ENCODE assay signal across 24 mouse cellular contexts in genomic region chr15:92676096-92676495, GRCm38 (mm10).
DNase-seq lines count a peak whose midpoint lies in the region; ATAC-seq and TF ChIP-seq lines count a peak whose summit lies in the region.
"Had no signal": no experiment of that assay in that cellular context is flagged by ENCODE, and none has a peak within 500 bp of the region (broad histone marks: within the 10 kb centered on the region; RNA-seq: fewer than 3 reads in every experiment).

No protein-coding gene starts in this region.

- no peak for ATAC-seq in liver, embryonic 11.5 days (replicated peaks; ENCODE audit: low FRiP score)
- ATAC-seq: activated CD4-positive, CD25-positive, alpha-beta regulatory T cell, adult 4 months; CD4-positive, CD25-positive, alpha-beta regulatory T cell, adult 4 months; Patski had no signal

- no peak for TF ChIP-seq POLR2A in embryonic fibroblast, embryonic 13.5 days (IDR thresholded peaks at IDR 0.05; ENCODE audit: low read depth, low read length)

- peak overlapping the region; percentile 81; the same call in 1 of the 2 replicates for H3K27ac ChIP-seq in embryonic fibroblast, embryonic 13.5 days (ENCODE audit: insufficient read depth, low read length)
- no peak overlapping the region for H3K27ac ChIP-seq in liver, embryonic 11.5 days (ENCODE audit: low read depth, low read length)
- H3K27ac ChIP-seq in heart, embryonic 10.5 days = no peak overlapping the region

- H3K9me3 ChIP-seq in liver, embryonic 11.5 days (ENCODE audit: control insufficient read depth, low read length) = no peaks in the 10 kb centered on the region
- no peaks in the 10 kb centered on the region for H3K9me3 ChIP-seq in heart, embryonic 10.5 days

- no peaks in the 10 kb centered on the region for H3K27me3 ChIP-seq in liver, embryonic 11.5 days (replicated peaks; ENCODE audit: control insufficient read depth, insufficient read depth, low read length)
- no peaks in the 10 kb centered on the region for H3K27me3 ChIP-seq in heart, embryonic 10.5 days (ENCODE audit: insufficient read depth, poor library complexity, severe bottlenecking)
- H3K27me3 ChIP-seq: CH12.LX, Patski had no signal

- no peak overlapping the region for H3K9ac ChIP-seq in liver, embryonic 11.5 days (ENCODE audit: low read depth, low read length)

- H3K4me1 ChIP-seq in embryonic fibroblast, embryonic 13.5 days (ENCODE audit: control insufficient read depth, insufficient read depth, low read length) = peaks cover 6% of the 10 kb centered on the region; the same call in 1 of the 2 replicates
- H3K4me1 ChIP-seq in liver, embryonic 11.5 days (replicated peaks; ENCODE audit: control insufficient read depth, insufficient read depth, low read length) = no peaks in the 10 kb centered on the region
- H3K4me1 ChIP-seq in heart, embryonic 10.5 days = no peaks in the 10 kb centered on the region

- no peak overlapping the region for H3K4me3 ChIP-seq in embryonic fibroblast, embryonic 13.5 days (ENCODE audit: insufficient read depth, low read length)
- no peak overlapping the region for H3K4me3 ChIP-seq in liver, embryonic 11.5 days (ENCODE audit: low read depth, low read length)
- H3K4me3 ChIP-seq in heart, embryonic 10.5 days = no peak overlapping the region

- no peak overlapping the region for H3K4me2 ChIP-seq in liver, embryonic 11.5 days

- no peak for TF ChIP-seq CTCF in embryonic fibroblast, embryonic 13.5 days (IDR thresholded peaks at IDR 0.05; ENCODE audit: borderline replicate concordance, insufficient read depth, low read length)

- H3K36me3 ChIP-seq in liver, embryonic 11.5 days (ENCODE audit: control insufficient read depth, insufficient read depth, low read length) = no peaks in the 10 kb centered on the region
- no peaks in the 10 kb centered on the region for H3K36me3 ChIP-seq in heart, embryonic 10.5 days
- H3K36me3 ChIP-seq: G1E had no signal

- DNase-seq in 3T3-L1 (ENCODE audit: low read depth, low spot score) = peak; percentile 59
- DNase-seq in Muller cell, postnatal 12 days (ENCODE audit: inconsistent ontology term) = peak; percentile 66
- peak; percentile 5 for DNase-seq in fibroblast of lung, adult 2 months (ENCODE audit: low read depth)
- DNase-seq in lung, adult 18-20 months = no peak
- no peak for DNase-seq in liver, embryonic 11.5 days (ENCODE audit: low spot score)
- no peak for DNase-seq in heart, embryonic 10.5 days (ENCODE audit: low spot score)
- no peak for DNase-seq in frontal cortex, postnatal 14 days (ENCODE audit: low spot score in 2 of 2)
- DNase-seq: adrenal gland, adult 2 months; adrenal gland, adult 8-10 months; adrenal gland, postnatal 10 days; adrenal gland, postnatal 14 days; adrenal gland, postnatal 25 days; adrenal gland, postnatal 36 days; B cell, adult 2 months; cerebellum, adult 11 months; cerebellum, adult 11-12 months; cerebellum, adult 18-20 months; cerebellum, adult 2 months had no signal

- WGBS in liver, embryonic 11.5 days = 87% methylated on average over 5 of the region's 5 CpGs
- 83% methylated on average over 5 of the region's 5 CpGs for WGBS in heart, embryonic 10.5 days

Comparison
In these comparisons a context has a peak if more than half of its experiments do, and no peak if none do; other contexts are left out.
1. DNase-seq: peak in 3T3-L1 (single experiment), Muller cell, postnatal 12 days (single experiment) and fibroblast of lung, adult 2 months (single experiment); none in lung, adult 18-20 months (0 of 2), liver, embryonic 11.5 days (single experiment), heart, embryonic 10.5 days (single experiment) and frontal cortex, postnatal 14 days (0 of 2).